Mouse (Mus musculus) sigmoid colon, adult 10 weeks (tissue): Measurements from ENCODE around the gene Krt20. TPM values are rescaled to one million over a fixed set of nuclear protein-coding genes. Genes with fewer than 3 reads are reported as not detected.

Experiments
- polyA plus RNA-seq: library from polyadenylated mRNA; stranded (reverse); fragments of 350-450 nt; fragmentation: Illumina TruSeq; extraction: RNeasy Lipid Tissue Mini Kit (QIAGEN cat#74804); gene quantifications from one replicate; pipeline ENCODE4 v1.2.3, GENCODE M21; 2014; ENCODE audit warnings: low read depth, low replicate concordance

Gene Krt20
- 486 TPM for polyA plus RNA-seq

GRCm38 (mm10) chr11:99437972-99438371 is at the start of gene Krt20:
TSS of gene Krt20 (minus strand) at chr11:99438150.

DNA sequence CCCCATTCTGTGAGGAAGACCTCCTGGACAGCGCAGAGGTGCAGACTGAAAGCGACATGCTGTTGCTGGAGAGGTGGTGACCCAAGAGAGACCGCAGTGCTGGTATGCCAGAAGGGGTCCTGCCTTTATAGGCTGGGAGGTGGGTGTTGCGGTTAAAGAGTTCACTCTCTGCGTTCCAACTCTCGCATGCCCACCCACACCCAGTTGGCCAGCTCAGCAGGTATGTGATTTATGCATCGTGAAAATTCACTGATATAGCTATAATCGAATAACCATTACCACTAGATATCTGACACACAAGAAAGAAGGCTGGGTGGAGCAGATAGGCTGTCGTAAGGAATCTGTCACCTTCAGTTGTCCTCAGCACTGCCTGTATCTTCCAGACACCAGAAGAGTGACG is 15.8 kb downstream of the Krt20 start, which contains the start of gene Krt12:
Gene Krt12, minus strand, starts transcription at position 101 of the 400 bp plus-strand sequence.

GRCm38 (mm10) chr11:99389264-99389663 is 48.7 kb downstream of the Krt20 start, which contains the start of gene Krt10:
TSS of gene Krt10 (minus strand) at chr11:99389364.

Other genes with a start within 250 kb of the Krt20 start
- gene Smarce1, start 207.1 kb downstream of the Krt20 start, polyA plus RNA-seq: 168 TPM
- 3.2 TPM for gene Krt222, start 194.1 kb downstream of the Krt20 start, polyA plus RNA-seq
- gene Krt24, start 152.9 kb downstream of the Krt20 start, polyA plus RNA-seq: not detected
- not detected for gene Krt25, start 115.2 kb downstream of the Krt20 start, polyA plus RNA-seq
- not detected for gene Krt26, start 100.2 kb downstream of the Krt20 start, polyA plus RNA-seq
- gene Krt27, start 87.0 kb downstream of the Krt20 start, polyA plus RNA-seq: not detected
- not detected for gene Krt28, start 63.2 kb downstream of the Krt20 start, polyA plus RNA-seq
- 17.3 TPM for gene Krt10, start 48.8 kb downstream of the Krt20 start, polyA plus RNA-seq
- 0.47 TPM for gene Krt12, start 15.9 kb downstream of the Krt20 start, polyA plus RNA-seq
- 3.1 TPM for gene Krt23, start 55.0 kb upstream of the Krt20 start, polyA plus RNA-seq
- not detected for gene Krt39, start 83.2 kb upstream of the Krt20 start, polyA plus RNA-seq
- gene Krt40, start 105.0 kb upstream of the Krt20 start, polyA plus RNA-seq: not detected
- gene Krtap3-3, start 112.7 kb upstream of the Krt20 start, polyA plus RNA-seq: not detected
- gene Krtap3-2, start 118.7 kb upstream of the Krt20 start, polyA plus RNA-seq: not detected
- not detected for gene Gm11939, start 121.3 kb upstream of the Krt20 start, polyA plus RNA-seq
- gene Krtap3-1, start 128.5 kb upstream of the Krt20 start, polyA plus RNA-seq: not detected
- gene Krtap1-5, start 142.9 kb upstream of the Krt20 start, polyA plus RNA-seq: not detected
- not detected for gene Krtap1-4, start 145.5 kb upstream of the Krt20 start, polyA plus RNA-seq
- not detected for gene Krtap1-3, start 153.2 kb upstream of the Krt20 start, polyA plus RNA-seq
- not detected for gene Krtap9-3, start 160.0 kb upstream of the Krt20 start, polyA plus RNA-seq
- not detected for gene Gm11938, start 165.2 kb upstream of the Krt20 start, polyA plus RNA-seq
- not detected for gene Gm11937, start 172.0 kb upstream of the Krt20 start, polyA plus RNA-seq
- gene Krtap2-4, start 176.7 kb upstream of the Krt20 start, polyA plus RNA-seq: not detected
- not detected for gene Gm11562, start 182.3 kb upstream of the Krt20 start, polyA plus RNA-seq
- not detected for gene Krtap4-1, start 190.1 kb upstream of the Krt20 start, polyA plus RNA-seq
- gene Krtap4-2, start 196.9 kb upstream of the Krt20 start, polyA plus RNA-seq: not detected
- not detected for gene Krtap4-7, start 205.9 kb upstream of the Krt20 start, polyA plus RNA-seq
- gene Gm11555, start 212.1 kb upstream of the Krt20 start, polyA plus RNA-seq: not detected
- not detected for gene Gm11563, start 220.8 kb upstream of the Krt20 start, polyA plus RNA-seq
- not detected for gene Krtap4-6, start 227.8 kb upstream of the Krt20 start, polyA plus RNA-seq